Mouse (Mus musculus) heart, postnatal 0 days (tissue): ENCODE results near the gene Ablim1.

Experiments
- CTCF ChIP-seq: IDR thresholded peaks from 2 replicates; pipeline ENCODE4 v1.5.1; 2016; ENCODE audit warnings: antibody characterized with exemption, control low read depth, low read depth
- EP300 ChIP-seq: IDR thresholded peaks from 2 replicates; pipeline ENCODE4 v1.6.1; 2016; ENCODE audit warnings: antibody characterized with exemption, low read depth

GRCm38 (mm10) chr19:57339281-57339864 is 24.7 kb upstream of the Ablim1 start:
- TF ChIP-seq CTCF (no peak), EP300 (no peak)
